Mouse (Mus musculus): ENCODE results near the gene B3galnt2.
A peak's percentile ranks its signal among the peaks of the same experiment; 100 is the strongest.
"Not testable (repeated sequence)": the region's sequence is repeated elsewhere in the genome, so short reads cannot be mapped to it uniquely, and the experiment has no call there.

Gene B3galnt2

GRCm38 (mm10) chr13:13953874-13954832 lies at the start of gene B3galnt2:
Gene B3galnt2, plus strand, starts transcription at chr13:13954469.
- DNase-seq, result peak; percentile 95

GRCm38 (mm10) chr13:13911341-13911740 lies 42.9 kb upstream of the B3galnt2 start:
- no peak for DNase-seq

- no peak for DNase-seq
Measured at GRCm38 (mm10) chr13:13919396-13919795, 34.9 kb upstream of the B3galnt2 start.

GRCm38 (mm10) chr13:13922526-13922925 lies 31.7 kb upstream of the B3galnt2 start:
- DNase-seq, result no peak

- no peak for DNase-seq
Measured at GRCm38 (mm10) chr13:13929982-13930381, 24.3 kb upstream of the B3galnt2 start.

- DNase-seq, result peak; percentile 56
Measured at GRCm38 (mm10) chr13:13954931-13955330, 662 bp downstream of the B3galnt2 start.

GRCm38 (mm10) chr13:13956686-13957085 lies 2.4 kb downstream of the B3galnt2 start:
- no peak for DNase-seq

- DNase-seq, result no peak
Measured at GRCm38 (mm10) chr13:13960211-13960610, 5.9 kb downstream of the B3galnt2 start.

GRCm38 (mm10) chr13:13961046-13961445 lies 6.8 kb downstream of the B3galnt2 start:
- DNase-seq, result no peak

- DNase-seq, result no peak
Measured at GRCm38 (mm10) chr13:13965388-13965964, 11.2 kb downstream of the B3galnt2 start.

- no peak for DNase-seq
Measured at GRCm38 (mm10) chr13:13966172-13966571, 11.9 kb downstream of the B3galnt2 start.

GRCm38 (mm10) chr13:13968629-13969111 lies 14.4 kb downstream of the B3galnt2 start:
- peak; percentile 14 for DNase-seq

- no peak for DNase-seq
Measured at GRCm38 (mm10) chr13:13969796-13970195, 15.5 kb downstream of the B3galnt2 start.

GRCm38 (mm10) chr13:13981842-13982241 lies 27.6 kb downstream of the B3galnt2 start:
- not testable (repeated sequence) for DNase-seq

GRCm38 (mm10) chr13:13983523-13983922 lies 29.3 kb downstream of the B3galnt2 start:
- no peak for DNase-seq

GRCm38 (mm10) chr13:13989135-13989534 lies 34.9 kb downstream of the B3galnt2 start:
- no peak for DNase-seq

- DNase-seq, result no peak
Measured at GRCm38 (mm10) chr13:13990391-13990790, 36.1 kb downstream of the B3galnt2 start.

- DNase-seq, result no peak
Measured at GRCm38 (mm10) chr13:13993041-13993440, 38.8 kb downstream of the B3galnt2 start.

- no peak for DNase-seq
Measured at GRCm38 (mm10) chr13:13995046-13995445, 40.8 kb downstream of the B3galnt2 start.

GRCm38 (mm10) chr13:13997476-13997875 lies 43.2 kb downstream of the B3galnt2 start:
- no peak for DNase-seq

- DNase-seq, result no peak
Measured at GRCm38 (mm10) chr13:14002706-14003105, 48.4 kb downstream of the B3galnt2 start.

- no peak for DNase-seq
Measured at GRCm38 (mm10) chr13:14004086-14004485, 49.8 kb downstream of the B3galnt2 start.

- DNase-seq, result no peak
Measured at GRCm38 (mm10) chr13:14004999-14005398, 50.7 kb downstream of the B3galnt2 start.

- DNase-seq, result no peak
Measured at GRCm38 (mm10) chr13:14006056-14006455, 51.8 kb downstream of the B3galnt2 start.
